Mouse (Mus musculus) MEL-GATA-1-ER (cell line): Measurements from ENCODE around the gene Ahsg.
"Not testable (repeated sequence)": the region's sequence is repeated elsewhere in the genome, so short reads cannot be mapped to it uniquely, and the experiment has no call there.

ENCODE experiments used
- DNase-seq: peaks from one replicate; pipeline ENCODE4 v3.0.0-alpha.2; 2012; ENCODE audit warnings: low read depth; ENCODE audit errors: extremely low read depth

The Ahsg gene

DNA sequence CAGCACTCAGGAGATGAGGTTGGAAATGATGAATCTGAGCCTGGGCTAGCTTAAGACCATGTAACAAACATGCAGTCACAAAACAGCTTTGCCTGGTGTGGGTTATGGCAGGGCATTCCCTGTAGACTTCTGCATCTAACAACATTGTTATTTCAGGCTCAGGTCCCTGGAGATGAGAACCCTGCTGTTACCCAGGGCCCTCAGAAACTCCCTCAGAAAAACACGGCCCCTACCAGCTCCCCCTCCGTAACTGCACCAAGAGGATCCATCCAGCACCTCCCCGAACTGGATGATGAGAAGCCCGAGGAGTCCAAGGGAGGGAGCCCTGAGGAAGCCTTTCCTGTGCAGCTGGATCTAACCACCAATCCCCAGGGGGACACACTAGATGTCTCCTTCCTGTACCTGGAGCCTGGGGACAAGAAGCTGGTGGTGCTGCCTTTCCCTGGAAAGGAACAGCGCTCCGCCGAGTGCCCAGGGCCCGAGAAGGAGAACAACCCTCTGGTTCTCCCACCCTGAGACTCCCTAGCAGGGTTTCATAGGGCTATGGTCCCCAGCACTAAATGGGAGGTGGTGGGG lies 48.1 kb downstream of the Ahsg start:
- DNase-seq, result no peak

DNA sequence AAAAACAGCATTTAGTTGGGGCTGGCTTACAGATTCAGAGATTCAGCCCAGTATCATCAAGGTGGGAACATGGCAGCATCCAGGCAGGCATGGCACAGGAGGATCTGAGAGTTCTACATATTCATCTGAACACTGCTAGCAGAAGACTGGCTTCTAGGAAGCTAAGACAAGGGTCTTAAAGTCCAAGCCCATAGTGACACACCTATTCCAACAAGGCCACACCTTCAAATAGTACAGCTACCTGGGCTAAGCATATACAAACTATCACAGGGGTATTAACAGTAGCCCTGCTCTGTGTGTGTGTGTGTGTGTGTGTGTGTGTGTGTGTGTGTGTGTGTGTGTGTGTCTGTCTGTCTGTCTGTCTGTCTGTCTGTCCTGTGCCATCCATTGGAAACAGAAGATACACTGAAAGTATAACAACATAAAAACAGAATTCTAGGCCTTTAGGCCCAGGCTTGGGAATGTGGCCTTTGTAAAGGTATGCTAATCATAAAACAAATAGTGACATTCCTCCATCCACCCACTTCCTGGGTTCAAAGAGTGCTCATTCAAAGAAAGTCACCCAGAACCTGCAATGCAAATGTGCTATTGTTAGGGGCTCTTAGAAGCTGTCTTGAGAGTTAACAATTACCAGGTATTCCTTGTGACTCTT lies 50.9 kb downstream of the Ahsg start:
- DNase-seq, result not testable (repeated sequence)

DNA sequence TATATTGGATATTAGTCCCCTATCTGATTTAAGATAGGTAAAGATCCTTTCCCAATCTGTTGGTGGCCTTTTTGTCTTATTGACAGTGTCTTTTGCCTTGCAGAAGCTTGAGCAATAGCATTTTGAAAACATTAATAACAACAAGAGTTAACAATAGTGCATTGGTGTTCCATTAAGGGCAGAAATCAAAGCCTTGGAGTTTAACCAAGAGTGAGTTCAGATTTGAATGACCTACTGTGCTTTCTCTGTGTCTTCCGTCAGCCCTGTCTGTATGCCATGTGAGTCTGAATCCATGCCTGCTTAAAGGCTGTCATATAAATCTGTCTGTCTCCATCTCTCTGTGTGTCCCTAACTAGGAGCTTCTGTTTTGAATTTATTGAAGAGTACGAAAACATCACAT lies 56.3 kb downstream of the Ahsg start:
- no peak for DNase-seq
